Mouse (Mus musculus): ENCODE data around the gene Desi1. TPM values are rescaled to one million over a fixed set of nuclear protein-coding genes. Genes with fewer than 3 reads are reported as not detected.

Gene Desi1
- total and polyA plus RNA-seq, 3 experiments, result 10.0 to 47.3 (median 10.9) TPM

DNA sequence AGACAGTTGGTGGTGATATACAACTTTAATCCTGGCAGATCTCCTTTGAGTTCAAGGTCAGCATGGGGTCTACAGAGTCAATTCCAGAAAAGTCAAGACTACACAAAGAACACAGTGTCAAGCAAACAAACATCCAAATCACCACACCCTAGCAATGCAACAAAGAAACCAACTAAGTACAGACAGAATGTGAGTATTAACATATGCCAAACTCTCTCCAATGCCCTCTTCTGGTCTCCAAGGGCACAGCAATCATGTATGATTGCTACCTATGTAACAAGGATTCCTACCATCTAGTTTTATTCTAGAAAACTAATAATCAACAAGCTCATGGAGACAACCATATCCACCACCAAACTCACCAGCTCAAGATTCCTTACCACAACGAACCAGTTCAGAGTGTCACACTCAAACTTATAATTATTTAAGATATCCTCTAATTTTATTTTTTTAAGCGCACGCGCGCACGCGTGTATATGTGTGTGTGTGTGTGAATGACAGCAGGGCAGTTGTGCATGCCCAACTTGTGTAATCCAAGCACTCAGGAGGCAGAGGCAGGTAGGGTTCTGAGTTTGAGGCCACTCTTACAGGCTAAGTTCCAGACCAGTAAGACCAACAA is 10.6 kb upstream of the Desi1 start:
- Histone ChIP-seq H3K9me3 (replicated peaks; ENCODE audit: low read length) (no peaks in the 10 kb centered on the region), H3K36me3 (replicated peaks in 1 of 2; ENCODE audit: control insufficient read depth in 1 of 2, insufficient read depth in 1 of 2, low read length in 1 of 2) (peaks cover 33 to 47% of the 10 kb centered on the region in 2 experiments), H3K27ac (ENCODE audit: insufficient read depth, low read depth) (no peak overlapping the region), H3K4me2 (ENCODE audit: insufficient read depth, low read depth, poor library complexity, severe bottlenecking) (peak overlapping the region; percentile 54; the same call in 1 of the 2 replicates), H3K27me3 (replicated peaks) (peaks cover under 1% of the 10 kb centered on the region), H3K79me2 (replicated peaks; ENCODE audit: control insufficient read depth, extremely low read depth, insufficient read depth, poor library complexity, severe bottlenecking) (peaks cover 55% of the 10 kb centered on the region), H3K4me3 (replicated peaks in 1 of 3; ENCODE audit: low read depth in 2 of 3, low read length in 2 of 3, poor library complexity in 1 of 3) (no peak overlapping the region), H3K9ac (ENCODE audit: insufficient read depth, low read depth) (no peak overlapping the region), H3K4me1 (ENCODE audit: control insufficient read depth in 1 of 2, insufficient read depth in 2 of 2) (peaks cover 2 to 21% of the 10 kb centered on the region in 2 experiments; a peak in 3 of 4 replicates)
- TF ChIP-seq USF2 (conservative IDR thresholded peaks at IDR 0.05; ENCODE audit: low read depth, low read length) (no peak), KAT2A (IDR thresholded peaks at IDR 0.05; ENCODE audit: insufficient replicate concordance, low read length) (no peak), CTCF (conservative IDR thresholded peaks at IDR 0.05 in 1 of 2, IDR thresholded peaks at IDR 0.05 in 1 of 2; ENCODE audit: low read depth in 2 of 2, low read length in 2 of 2) (peak; percentile 21 to 51; a peak in 3 of 4 replicates)
- DNase-seq (ENCODE audit: extremely low read depth), result peak; percentile 45
- dilution Hi-C loops (cut with MboI; ENCODE audit: extremely low pct_ligation_motif_present, extremely low pct_unique_long_range_greater_than_20kb, low sequenced_read_pairs) (no loop called here), in situ Hi-C loops (cut with MboI; ENCODE audit: low pct_ligation_motif_present, low pct_unique_long_range_greater_than_20kb, low sequenced_read_pairs) (no loop called here)

DNA sequence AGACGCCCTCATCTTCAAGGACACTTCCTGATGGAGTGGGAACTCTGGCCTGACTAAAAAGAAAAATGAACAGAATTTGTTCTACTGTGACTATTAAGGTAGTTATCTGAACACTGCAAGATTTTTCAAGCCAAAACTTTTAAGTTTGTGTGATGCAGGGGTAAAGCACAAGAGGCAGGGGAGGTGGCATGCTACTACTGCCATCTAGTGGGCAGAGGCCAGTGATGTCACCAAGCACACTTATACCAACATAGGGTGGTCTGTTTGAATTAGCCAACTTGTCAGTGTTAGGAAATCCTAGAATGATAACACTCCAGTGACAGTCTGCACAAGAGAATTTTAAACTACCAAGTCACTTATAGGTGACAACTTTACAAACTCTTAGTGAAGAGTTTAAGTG is 7.0 kb upstream of the Desi1 start:
- Histone ChIP-seq H3K4me2 (ENCODE audit: insufficient read depth, low read depth, poor library complexity, severe bottlenecking) (no peak overlapping the region), H3K9me3 (replicated peaks; ENCODE audit: low read length) (no peaks in the 10 kb centered on the region), H3K9ac (ENCODE audit: insufficient read depth, low read depth) (no peak overlapping the region), H3K27ac (ENCODE audit: insufficient read depth, low read depth) (no peak overlapping the region), H3K4me1 (ENCODE audit: control insufficient read depth in 1 of 2, insufficient read depth in 2 of 2) (peaks cover 2 to 17% of the 10 kb centered on the region in 2 experiments; a peak in 3 of 4 replicates), H3K79me2 (replicated peaks; ENCODE audit: control insufficient read depth, extremely low read depth, insufficient read depth, poor library complexity, severe bottlenecking) (peaks cover 37% of the 10 kb centered on the region), H3K4me3 (replicated peaks in 1 of 3; ENCODE audit: low read depth in 2 of 3, low read length in 2 of 3, poor library complexity in 1 of 3) (no peak overlapping the region), H3K27me3 (replicated peaks) (no peaks in the 10 kb centered on the region), H3K36me3 (replicated peaks in 1 of 2; ENCODE audit: control insufficient read depth in 1 of 2, insufficient read depth in 1 of 2, low read length in 1 of 2) (peaks cover 60 to 76% of the 10 kb centered on the region in 2 experiments)
- dilution Hi-C loops (cut with MboI; ENCODE audit: extremely low pct_ligation_motif_present, extremely low pct_unique_long_range_greater_than_20kb, low sequenced_read_pairs), result no loop called here
- DNase-seq (ENCODE audit: extremely low read depth), result peak; percentile 59
- in situ Hi-C loops (cut with MboI; ENCODE audit: low pct_ligation_motif_present, low pct_unique_long_range_greater_than_20kb, low sequenced_read_pairs), result no loop called here
- no peak for TF ChIP-seq ETS1 (conservative IDR thresholded peaks at IDR 0.05; ENCODE audit: low read depth, low read length)
- no peak for TF ChIP-seq ZC3H11A (IDR thresholded peaks at IDR 0.05; ENCODE audit: low read depth, low read length)
- no peak for TF ChIP-seq USF2 (conservative IDR thresholded peaks at IDR 0.05; ENCODE audit: low read depth, low read length)
- no peak for TF ChIP-seq MEF2A (IDR thresholded peaks at IDR 0.05; ENCODE audit: borderline replicate concordance, low read depth, low read length)
- TF ChIP-seq PAX5 (IDR thresholded peaks at IDR 0.05; ENCODE audit: low read length), result no peak
- no peak for TF ChIP-seq E2F4 (IDR thresholded peaks at IDR 0.05; ENCODE audit: insufficient replicate concordance, low read depth, low read length)
- TF ChIP-seq ZMIZ1 (IDR thresholded peaks at IDR 0.05; ENCODE audit: low read depth, low read length), result peak; percentile 75; the same call in 1 of the 2 replicates
- TF ChIP-seq TBP (conservative IDR thresholded peaks at IDR 0.05; ENCODE audit: low read depth, low read length), result no peak
- TF ChIP-seq CHD2 (IDR thresholded peaks at IDR 0.05; ENCODE audit: low read length), result no peak
- TF ChIP-seq CTCF (conservative IDR thresholded peaks at IDR 0.05 in 1 of 2, IDR thresholded peaks at IDR 0.05 in 1 of 2; ENCODE audit: low read depth in 2 of 2, low read length in 2 of 2), result peak; percentile 77 to 84
- TF ChIP-seq UBTF (IDR thresholded peaks at IDR 0.05; ENCODE audit: low read depth, low read length), result no peak
- no peak for TF ChIP-seq GABPA (IDR thresholded peaks at IDR 0.05; ENCODE audit: insufficient replicate concordance, low read depth, low read length)
- no peak for TF ChIP-seq HCFC1 (IDR thresholded peaks at IDR 0.05; ENCODE audit: low read depth, low read length)
- TF ChIP-seq TCF12 (IDR thresholded peaks at IDR 0.05; ENCODE audit: low read depth, low read length), result no peak
- no peak for TF ChIP-seq ZNF384 (IDR thresholded peaks at IDR 0.05; ENCODE audit: low read depth, low read length)
- TF ChIP-seq MAX (IDR thresholded peaks at IDR 0.05; ENCODE audit: low read length), result no peak
- no peak for TF ChIP-seq MAZ (IDR thresholded peaks at IDR 0.05; ENCODE audit: low read depth, low read length)
- no peak for TF ChIP-seq JUND (conservative IDR thresholded peaks at IDR 0.05; ENCODE audit: low read depth, low read length)
- no peak for TF ChIP-seq CHD1 (IDR thresholded peaks at IDR 0.05; ENCODE audit: low read depth, low read length)
- TF ChIP-seq KAT2A (IDR thresholded peaks at IDR 0.05; ENCODE audit: insufficient replicate concordance, low read length), result no peak
- no peak; the same call in 1 of the 2 replicates for TF ChIP-seq POLR2A (IDR thresholded peaks at IDR 0.05; ENCODE audit: low read depth, low read length)
- TF ChIP-seq MXI1 (IDR thresholded peaks at IDR 0.05; ENCODE audit: low read depth, low read length), result no peak
- TF ChIP-seq IRF4 (IDR thresholded peaks at IDR 0.05; ENCODE audit: low read depth, low read length), result no peak
- peak; percentile 81; the same call in 1 of the 2 replicates for TF ChIP-seq POLR2AphosphoS2 (IDR thresholded peaks at IDR 0.05; ENCODE audit: low read depth, low read length)
- no peak for TF ChIP-seq RCOR1 (conservative IDR thresholded peaks at IDR 0.05; ENCODE audit: low read depth, low read length)
- TF ChIP-seq NELFE (IDR thresholded peaks at IDR 0.05; ENCODE audit: low read depth, low read length), result 0 out of 2 replicates have a peak, but pooled peaks have one; percentile 17
- TF ChIP-seq RAD21 (IDR thresholded peaks at IDR 0.05; ENCODE audit: low read depth, low read length), result peak; percentile 58
- no peak for TF ChIP-seq SIN3A (IDR thresholded peaks at IDR 0.05; ENCODE audit: low read length)
- no peak for TF ChIP-seq ZKSCAN1 (IDR thresholded peaks at IDR 0.05; ENCODE audit: borderline replicate concordance, low read depth, low read length)
- no peak for TF ChIP-seq ELF1 (IDR thresholded peaks at IDR 0.05; ENCODE audit: low read depth, low read length)
- no peak for TF ChIP-seq USF1 (IDR thresholded peaks at IDR 0.05; ENCODE audit: low read depth, low read length)
- TF ChIP-seq BHLHE40 (IDR thresholded peaks at IDR 0.05; ENCODE audit: low read depth, low read length), result no peak

Measured in CH12.LX (cell line).